Mouse (Mus musculus) left cerebral cortex, adult 11 months (tissue): ENCODE results near the gene Lysmd1.

ENCODE experiments used
- DNase-seq: peaks from one replicate; pipeline ENCODE4 v3.0.0; 2022; ENCODE audit warnings: low spot score

Lysmd1 gene

DNA sequence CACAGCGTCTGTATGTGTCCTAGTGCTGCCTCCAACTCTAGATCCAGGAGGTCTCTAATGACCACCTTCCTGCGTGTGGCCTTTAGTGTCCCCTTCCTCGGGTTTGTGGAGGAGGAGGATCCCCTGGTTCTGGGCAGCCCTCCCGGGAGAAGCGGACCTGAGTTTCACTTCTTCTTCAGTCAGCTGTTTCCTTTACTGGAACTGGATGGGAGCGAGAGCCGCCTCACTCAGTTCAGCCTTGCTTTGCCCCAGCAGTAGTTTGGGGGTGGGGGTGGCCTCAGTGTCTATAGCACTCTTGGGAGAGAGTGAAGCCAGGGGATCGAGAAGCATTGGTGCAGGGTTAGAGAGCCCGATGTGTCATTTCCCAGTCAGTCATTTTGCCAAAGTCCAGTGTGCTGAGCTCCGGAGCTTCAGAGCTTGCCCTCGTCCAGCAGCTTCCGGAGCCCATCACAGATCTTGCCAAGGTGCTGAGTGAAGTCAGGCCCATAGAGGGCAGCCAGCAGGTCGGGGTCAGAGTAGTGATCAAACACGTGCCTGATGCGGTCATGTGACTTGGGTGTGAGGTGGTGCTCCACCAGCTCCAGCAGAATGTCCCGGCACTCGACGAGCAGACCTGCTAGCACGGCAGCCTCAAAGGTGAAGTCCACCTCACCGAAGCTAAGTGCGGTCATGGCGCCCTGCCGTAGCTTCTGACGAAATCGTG, 5.8 kb downstream of the Lysmd1 start:
- DNase-seq: no peak

DNA sequence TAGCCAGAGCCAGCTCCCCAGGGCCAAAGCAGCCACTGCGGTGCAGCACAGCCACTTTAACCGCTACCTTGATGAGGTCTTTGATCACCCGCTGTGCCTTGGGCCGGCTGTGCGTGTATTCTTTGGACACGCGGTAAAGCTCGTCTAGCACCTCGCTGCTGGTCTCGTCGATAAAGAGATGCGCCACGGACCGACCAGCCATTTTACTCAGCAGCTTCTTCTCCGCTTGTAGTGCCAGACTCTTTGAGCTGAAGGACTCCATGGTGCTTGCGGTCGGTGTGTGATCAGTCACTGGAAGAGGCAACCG, 6.4 kb downstream of the Lysmd1 start:
- DNase-seq: no peak

DNA sequence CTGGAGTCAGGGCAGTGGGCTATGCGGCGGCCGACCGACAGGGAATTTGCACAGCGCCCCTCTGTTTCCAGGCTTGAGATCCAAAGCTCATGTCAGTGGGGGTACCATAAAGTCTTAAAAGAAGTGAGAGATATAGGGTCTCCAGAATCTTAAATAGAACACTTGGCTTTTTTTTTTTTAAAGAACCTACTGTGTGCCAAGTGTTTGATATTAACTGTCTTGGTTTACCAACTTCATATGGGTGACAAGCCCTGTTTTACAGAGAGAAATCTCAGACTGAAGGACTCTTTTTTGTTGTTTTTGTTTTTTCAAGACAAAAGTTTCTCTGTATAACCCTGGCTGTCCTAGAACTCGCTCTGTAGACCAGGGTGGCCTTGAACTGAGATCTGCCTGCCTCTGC, 6.9 kb downstream of the Lysmd1 start:
- DNase-seq: no peak

DNA sequence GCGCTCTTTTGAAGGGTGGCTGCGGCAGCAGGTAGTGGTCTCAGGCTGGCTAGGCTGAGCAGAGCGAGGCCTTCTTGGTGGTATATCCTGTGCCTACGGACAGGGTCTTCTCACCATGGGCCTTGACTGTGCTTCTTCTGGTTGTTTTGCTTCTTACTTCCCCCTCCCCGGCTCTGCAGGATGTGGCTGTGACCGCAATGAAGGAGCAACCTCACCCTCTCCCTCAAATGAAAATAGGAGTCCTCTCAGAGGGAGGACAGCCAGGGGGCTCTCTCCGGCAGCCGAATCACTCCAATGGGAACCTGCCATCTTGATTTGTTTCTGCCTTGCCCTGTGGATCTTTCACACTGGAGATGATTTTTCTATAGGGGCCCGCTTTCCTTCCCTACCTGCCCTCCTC, 7.6 kb downstream of the Lysmd1 start:
- no peak for DNase-seq

DNA sequence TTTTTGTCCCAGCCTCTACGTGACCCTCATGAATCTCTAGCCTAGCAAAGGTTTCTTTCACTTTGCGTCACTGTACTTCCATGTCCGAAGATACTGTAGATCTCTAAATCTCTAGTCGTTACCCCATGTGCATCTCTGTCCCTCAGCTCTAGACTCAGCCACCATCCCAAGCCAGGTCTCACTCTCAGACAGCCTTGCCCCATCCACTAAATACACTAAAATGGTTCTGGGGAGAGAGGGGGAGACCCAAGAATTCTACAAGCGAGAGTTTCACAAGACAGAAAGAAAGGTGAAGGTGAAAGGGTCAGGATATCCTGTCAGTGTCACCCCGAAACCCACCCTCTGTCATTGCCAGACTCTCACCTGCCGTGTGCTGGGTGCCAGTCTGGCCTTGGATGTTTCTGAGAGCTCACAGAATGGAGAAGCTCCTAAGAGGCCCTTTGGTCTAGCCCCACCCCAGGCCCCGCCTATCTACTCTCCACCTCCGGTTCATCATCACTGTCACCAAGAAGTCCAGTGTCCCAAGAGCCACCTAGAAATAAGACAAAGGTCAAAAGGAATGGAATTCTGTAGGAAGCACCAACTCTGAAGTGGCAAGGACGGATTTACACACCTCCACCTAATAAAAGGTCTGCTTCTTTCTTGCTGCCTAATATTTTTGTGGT, 8.2 kb downstream of the Lysmd1 start, which contains the start of gene Tnfaip8l2:
Gene Tnfaip8l2 (minus strand): TSS at position 409 of the 665 bp plus-strand sequence.
- no peak for DNase-seq

DNA sequence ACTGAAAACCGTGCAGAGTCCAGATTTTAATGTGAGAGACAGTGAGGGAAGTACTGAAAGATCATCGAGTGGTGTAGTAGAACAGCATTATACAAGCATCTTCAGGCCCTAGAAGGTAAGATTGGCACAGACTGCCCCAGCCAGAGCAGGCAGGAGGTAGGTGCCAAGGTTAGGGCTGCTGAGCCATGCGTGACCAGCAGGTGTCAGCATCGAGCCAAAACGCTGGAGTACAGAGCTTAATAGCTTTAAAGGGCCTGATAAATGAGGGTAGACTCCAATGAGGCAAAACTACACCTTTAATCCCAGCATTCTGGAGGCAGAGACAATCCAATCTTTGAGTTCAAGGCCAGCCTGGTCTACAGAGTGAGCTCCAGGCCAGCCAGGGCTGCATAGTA, 8.7 kb downstream of the Lysmd1 start:
- peak; percentile 74 for DNase-seq

DNA sequence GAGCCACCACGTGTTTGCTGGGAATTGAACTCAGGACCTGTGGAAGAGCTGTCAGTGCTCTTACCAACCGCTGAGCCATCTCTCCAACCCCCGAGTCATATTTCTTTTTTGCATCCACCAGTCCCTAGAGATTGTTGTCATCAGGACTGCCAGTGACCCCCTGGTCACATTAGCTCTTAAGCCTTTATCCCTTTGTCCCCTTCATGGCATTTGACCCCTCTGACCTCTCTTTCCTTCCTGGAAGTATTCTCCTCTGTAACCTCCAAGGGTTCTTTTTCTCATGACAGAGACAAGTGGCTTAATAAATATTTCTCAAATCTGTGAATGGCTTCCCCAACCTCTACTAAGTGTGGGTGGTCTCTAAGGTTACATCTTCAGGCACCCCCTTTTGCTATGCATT, 14.0 kb downstream of the Lysmd1 start:
- DNase-seq: no peak

DNA sequence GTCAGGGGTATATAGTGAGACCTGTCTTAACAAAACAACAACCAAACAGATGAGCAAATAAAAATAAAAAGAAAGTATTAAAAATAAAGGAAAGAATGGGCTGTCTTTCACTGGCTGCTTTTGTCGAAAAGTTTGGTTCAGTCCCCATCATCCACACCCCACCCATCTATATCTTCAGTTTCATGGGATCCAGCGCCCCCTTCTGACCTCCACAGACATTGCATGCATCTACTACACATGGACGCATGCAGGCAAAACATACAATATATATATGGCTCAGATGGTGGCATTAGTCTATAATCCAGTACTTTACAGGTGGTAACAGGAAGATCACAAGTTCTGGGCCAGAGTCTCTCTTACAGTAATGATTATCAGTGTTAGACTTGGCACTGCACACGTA, 20.0 kb downstream of the Lysmd1 start:
- no peak for DNase-seq

DNA sequence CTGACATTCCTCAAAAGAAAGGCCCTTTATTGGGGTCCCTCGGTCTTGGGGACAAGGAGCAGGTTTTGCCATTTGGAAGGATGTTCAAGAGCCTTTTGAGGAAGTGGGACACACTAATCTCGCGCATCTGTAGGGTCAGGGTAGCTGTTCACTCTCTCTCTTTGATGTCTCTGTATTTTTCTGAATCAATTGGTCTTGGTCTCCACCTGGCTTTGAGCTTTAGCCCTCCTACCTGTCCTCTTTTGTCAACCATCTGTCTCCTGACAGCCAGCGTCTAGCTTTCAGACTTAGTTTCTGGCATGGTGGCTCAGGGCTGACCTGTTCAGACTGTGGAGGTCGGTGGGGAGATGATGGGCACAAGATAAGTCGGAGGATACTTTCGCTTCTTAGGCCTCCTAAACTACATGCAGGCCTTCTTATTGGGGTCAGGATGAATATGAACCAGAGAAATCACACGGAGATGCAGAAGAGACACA, 25.7 kb downstream of the Lysmd1 start:
- DNase-seq: no peak

DNA sequence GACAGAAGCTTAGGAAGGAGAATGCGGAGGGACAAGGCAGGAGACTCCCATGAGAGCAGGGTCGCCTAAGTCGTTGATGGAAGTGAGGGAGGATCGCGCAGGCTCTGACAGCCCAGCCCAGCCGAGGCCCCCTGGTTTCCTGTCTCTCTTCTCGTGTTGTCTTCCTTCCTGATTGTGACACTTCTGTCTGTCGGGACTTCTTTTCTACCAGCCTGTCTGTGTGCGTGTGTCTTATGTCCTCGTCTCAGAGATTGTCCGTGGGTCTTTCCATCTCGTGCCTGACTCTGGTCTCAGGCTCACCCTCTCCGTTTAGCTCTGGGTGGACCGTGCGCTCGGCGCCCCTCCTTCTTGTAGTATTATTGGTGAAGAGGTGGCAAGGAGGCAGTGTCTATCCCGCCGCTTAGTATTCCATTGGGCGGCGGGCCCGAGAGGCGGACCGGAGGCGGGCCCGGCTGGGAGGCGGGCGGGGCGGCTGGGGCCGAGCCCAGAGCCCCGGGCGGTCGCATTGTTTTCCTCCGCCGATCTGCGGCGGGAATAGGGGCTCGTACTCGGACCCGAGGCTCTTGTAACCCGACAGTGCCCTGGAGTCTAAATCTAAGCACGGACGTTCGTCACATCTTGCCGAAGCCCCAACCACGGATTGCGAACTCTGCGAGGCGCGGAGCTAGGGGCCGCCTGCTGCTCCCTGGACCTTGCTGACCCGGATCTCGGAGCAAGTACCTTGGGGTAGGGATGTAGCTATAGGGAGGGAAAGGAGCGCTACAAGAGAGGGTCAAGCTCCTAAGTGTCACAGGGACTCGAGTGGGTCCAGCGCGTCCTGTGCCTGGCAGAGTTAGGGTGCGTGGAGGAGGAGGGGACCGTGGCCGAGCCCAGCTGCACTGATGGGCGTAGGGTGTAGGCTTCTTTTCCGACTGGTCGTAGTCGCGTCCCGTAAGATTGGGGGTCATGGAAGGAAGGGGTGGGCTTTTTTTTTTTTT, 26.4 kb downstream of the Lysmd1 start, which contains the start of gene Sema6c:
Gene Sema6c (plus strand): TSS at position 471 of the 977 bp plus-strand sequence.
- peak; percentile 77 for DNase-seq

DNA sequence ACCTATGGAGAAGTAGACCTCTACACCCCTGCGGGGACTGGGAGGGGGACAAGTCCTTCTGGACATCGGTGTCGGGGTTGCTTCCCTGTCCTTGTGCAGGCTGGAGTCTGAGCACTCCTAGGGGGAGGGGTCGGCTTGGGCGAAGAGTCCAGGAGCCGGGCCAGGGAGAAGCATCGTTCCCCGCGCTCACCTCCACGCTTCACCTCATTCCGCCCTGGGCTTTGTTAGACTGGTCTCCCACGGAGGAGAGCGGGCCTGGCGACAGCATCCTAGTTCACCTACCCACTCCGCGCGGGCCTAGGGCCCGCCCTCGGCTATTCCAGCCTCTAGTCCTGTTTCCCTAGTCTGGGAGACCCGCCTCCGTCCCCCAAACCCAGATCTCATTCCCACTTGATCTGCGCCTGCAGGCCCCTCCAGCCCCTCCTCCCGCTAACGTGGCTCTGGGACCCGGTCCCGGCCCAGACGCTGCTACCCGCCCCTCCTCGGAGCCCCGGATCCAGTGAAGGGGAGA, 27.2 kb downstream of the Lysmd1 start:
- DNase-seq: no peak

DNA sequence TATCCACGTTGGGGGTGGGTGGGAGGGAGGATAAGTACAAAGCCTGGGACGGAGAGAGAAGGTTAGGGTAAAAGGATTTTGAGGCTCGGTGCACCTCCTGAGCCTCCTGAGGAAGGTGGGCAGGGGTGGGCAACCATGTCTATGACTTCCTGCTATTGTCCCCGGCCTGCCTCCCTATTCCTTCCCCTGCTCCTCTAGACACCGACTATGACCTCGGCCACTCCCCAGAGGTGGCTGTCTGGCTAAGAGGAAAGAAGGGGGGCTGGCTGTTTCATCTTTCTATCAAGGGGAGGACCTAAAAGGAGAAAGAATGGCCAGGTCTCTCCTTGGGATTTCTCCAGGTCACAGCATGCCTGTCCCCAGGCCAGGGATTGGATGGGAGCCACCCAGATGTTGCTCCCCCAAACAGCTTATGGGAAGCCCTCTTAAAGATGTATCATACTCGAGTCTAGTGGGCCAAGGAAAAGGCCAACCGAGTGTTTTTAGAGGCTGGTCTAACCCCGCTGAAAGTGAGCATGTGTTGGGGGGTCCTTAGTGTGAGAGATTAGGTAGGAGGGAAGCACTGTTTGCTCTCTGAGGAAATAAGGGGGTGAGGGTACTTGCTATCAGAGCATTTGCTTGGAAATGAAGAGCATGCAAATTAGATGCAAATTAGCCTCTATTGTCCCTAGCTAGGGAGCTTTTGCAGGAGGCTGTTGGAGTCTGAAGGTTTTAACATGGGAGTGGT, 27.9 kb downstream of the Lysmd1 start:
- DNase-seq: no peak

DNA sequence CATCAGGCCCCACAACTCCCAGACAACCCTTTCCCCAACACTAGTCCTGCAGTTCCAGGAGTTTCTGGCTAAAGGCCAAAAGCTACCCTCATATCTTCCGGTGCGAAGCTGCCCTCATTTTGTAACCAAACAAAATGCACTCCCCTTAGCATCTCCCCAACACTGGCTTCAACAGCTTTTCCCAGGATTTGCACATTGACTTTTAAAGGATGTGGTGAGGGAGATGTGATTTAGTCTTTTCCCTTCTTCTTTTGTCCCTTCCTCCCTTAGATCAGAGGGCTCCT, 28.4 kb downstream of the Lysmd1 start:
- no peak for DNase-seq

DNA sequence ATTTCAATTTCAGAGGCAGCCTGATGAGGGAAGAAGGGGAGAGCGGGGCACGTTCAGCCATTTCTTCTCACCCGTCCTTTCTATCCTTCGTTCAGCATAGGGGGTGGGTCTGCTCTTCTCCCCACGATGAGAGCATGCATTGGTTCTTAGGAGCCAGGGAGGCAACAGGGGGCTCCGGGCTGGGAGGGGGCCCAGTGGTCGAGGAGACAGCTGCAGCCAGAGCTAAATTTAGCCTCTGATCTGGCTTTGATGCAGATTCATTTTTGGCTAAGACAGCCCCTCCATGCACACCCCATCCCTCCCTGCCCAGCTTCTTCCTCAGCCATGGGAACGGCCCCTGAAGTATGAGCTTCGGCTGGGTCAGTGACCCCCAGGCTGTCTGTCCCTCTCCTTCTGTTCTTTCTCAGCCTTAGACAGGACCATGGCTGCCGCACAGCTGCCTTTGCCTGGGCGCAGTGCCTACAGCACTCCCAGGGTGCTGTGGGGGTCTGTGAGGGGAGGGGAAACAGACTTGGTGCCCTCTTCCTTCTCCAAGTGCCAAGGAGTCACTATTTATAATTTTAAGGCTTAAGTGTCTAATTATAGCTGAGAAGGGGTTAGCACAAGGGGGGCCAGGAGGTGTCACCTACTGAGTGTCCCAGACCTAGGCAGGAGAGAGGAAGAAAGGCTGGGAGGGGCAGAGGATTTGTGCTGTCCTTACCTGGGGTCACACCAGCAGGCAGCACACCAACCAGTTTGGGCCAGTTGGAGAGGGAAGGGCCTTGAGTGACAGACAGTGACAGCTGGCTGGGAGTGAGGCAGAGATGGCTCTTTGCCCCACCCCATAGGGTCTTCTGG, 29.7 kb downstream of the Lysmd1 start:
- DNase-seq: no peak

DNA sequence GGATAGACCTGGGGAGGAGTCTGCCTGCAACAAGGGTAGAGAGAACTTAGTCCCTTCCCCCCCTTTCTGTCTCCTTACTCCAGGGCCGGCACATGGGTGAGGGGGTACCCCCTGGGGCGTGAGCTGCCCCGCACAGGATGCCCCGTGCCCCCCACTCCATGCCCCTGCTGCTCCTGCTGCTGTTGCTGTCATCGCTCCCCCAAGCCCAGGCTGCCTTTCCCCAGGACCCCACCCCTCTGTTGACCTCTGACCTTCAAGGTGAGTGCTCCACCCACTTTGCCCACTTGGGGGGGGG, 30.3 kb downstream of the Lysmd1 start:
- DNase-seq: no peak

DNA sequence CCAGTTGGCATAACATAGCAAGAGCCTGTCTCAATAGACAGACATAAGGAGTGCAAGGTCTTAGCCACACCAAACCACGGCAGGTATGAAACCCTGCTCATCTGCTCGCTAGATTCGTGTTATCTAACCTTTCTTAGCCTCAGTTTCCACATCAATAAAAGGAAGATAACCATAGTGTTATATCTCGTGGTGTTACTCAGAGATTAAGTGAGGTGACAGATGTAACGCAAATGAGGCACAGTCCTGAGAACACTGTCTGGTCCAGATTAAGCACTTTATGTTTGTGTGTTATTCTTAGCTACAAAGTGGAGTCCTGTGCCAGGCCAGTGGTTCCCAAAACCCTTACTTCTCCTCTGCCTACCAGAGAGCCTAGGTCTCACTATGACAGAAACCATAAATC, 31.0 kb downstream of the Lysmd1 start:
- no peak for DNase-seq

DNA sequence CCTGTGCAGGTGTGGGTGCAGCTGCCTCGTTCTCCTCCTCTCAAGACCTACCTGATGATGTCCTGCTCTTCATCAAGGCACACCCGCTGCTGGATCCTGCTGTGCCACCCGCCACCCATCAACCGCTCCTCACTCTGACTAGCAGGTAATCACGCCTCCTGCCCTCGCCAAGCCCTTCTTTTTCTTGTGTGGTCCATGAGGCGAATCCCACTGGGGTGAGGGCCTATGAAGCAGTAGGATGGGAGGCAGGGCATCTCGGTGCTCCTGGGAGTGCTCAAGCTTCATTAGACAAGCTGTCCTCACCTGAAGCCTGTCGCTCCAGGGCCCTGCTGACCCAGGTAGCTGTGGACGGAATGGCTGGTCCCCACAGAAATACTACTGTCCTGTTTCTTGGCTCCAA, 36.1 kb downstream of the Lysmd1 start:
- no peak for DNase-seq

DNA sequence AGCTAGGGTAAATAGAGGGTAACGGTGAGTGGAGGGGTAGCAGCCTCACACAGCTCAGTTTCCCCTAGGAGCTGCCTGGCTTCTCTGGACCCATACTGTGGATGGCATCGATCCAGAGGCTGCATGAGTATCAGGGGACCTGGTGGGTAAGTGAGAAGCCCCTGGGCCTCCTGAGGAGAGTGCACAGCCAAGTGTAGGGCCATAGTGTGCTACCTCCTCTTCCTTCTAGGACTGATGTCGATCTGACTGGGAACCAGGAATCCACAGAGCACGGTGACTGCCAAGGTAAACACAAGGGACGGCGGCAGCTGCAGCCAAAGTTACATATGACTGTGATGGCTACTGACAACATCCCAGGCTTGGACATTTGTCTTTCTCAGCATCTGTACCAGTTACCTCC, 37.2 kb downstream of the Lysmd1 start:
- DNase-seq: no peak

DNA sequence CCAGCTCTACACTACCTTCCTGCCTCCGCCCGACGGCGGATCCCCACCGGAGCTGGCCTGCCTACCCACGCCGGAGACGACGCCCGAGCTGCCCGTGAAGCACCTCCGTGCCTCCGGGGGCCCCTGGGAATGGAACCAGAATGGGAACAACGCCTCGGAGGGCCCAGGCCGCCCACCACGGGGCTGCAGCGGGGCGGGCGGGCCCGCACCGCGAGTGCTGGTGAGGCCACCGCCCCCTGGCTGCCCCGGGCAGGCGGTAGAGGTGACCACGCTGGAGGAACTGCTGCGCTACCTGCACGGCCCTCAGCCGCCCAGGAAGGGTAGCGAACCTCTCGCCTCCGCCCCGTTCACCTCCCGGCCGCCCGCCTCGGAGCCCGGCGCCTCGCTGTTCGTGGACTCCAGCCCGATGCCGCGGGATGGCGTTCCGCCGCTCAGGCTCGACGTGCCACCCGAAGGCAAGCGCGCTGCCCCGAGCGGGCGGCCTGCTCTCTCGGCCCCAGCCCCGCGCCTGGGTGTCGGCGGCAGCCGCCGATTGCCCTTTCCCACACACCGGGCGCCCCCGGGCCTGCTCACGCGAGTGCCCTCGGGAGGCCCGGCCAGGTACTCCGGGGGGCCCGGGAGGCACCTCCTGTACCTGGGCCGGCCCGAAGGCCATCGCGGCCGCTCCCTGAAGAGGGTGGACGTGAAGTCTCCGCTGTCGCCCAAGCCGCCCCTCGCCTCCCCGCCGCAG, 38.8 kb downstream of the Lysmd1 start:
- DNase-seq: no peak

DNA sequence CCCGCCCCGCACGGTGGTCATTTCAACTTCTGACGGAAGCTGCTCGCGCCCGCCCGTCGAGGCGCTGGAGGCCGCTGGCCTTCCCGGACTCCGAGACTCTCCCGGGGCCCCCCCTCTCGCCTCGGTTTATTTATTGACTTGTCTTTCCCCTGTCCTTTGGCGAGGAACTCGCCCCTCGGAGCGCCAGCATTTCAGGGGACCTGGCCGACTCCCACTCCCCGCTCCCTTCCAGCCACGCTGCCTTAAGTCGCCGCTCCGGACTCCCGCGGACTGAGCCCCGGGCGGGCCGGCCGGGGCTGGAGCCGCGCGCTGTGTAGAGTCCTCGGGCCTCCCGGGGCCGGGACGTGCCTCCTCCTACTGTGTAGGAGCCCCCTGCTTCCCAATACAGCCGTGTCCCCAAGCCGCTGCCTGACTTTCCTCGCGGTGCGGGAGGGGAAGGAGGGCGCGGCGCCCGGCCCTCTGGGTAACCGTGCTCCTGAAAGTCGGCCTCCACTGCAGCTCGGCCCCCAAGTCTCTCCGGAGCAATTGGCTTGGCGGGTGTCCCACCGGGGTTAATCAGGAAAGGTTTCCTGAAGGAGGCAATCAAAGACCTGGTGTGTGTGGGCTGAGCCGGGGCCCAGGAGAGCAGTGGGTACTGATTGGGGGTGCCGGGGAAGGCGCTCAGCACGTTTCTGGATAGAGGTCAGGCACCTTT, 39.5 kb downstream of the Lysmd1 start:
- DNase-seq: no peak
